15 mouse cellular contexts compared by ENCODE assay signal in genomic region chr12:69833982-69834604, GRCm38 (mm10). TPM values are rescaled to one million over a fixed set of nuclear protein-coding genes. Genes with fewer than 3 reads are reported as not detected.
DNase-seq lines count a peak whose midpoint lies in the region; ATAC-seq and TF ChIP-seq lines count a peak whose summit lies in the region.
"Had no signal": no experiment of that assay in that cellular context is flagged by ENCODE, and none has a peak within 500 bp of the region (broad histone marks: within the 10 kb centered on the region; RNA-seq: fewer than 3 reads in every experiment).

No protein-coding gene starts in this region.

- DNase-seq in adrenal gland, postnatal 14 days = peak; percentile 47
- DNase-seq in adrenal gland, postnatal 4 days (ENCODE audit: low spot score in 2 of 2) = no peak
- peak; percentile 22 for DNase-seq in layer of hippocampus, adult 9-11 months
- no peak for DNase-seq in layer of hippocampus, adult 9-10 months (ENCODE audit: low spot score)
- peak; percentile 74 for DNase-seq in 3T3-L1 (ENCODE audit: low read depth, low spot score)
- DNase-seq in brain, embryonic 14.5 days (ENCODE audit: low read depth) = peak; percentile 48
- no peak for DNase-seq in ovary, postnatal 36 days (ENCODE audit: low spot score)
- DNase-seq in forebrain, embryonic 14.5 days (ENCODE audit: low spot score) = no peak
- DNase-seq: cerebellum, adult 18-20 months; heart, adult 18-20 months; kidney, adult 11 months; kidney, postnatal 14 days; lung, postnatal 10 days had no signal

- no peak overlapping the region for H3K4me2 ChIP-seq in forebrain, embryonic 14.5 days (ENCODE audit: low read length)
- H3K4me2 ChIP-seq: hindbrain, embryonic 15.5 days had no signal

- TF ChIP-seq CTCF in brain, embryonic 14.5 days (IDR thresholded peaks at IDR 0.05; ENCODE audit: borderline replicate concordance, extremely low read depth, insufficient read depth, insufficient read length) = no peak

- TF ChIP-seq POLR2A in brain, embryonic 14.5 days (IDR thresholded peaks at IDR 0.05; ENCODE audit: borderline replicate concordance, extremely low read depth, insufficient read depth, insufficient read length, poor library complexity, severe bottlenecking) = no peak

- no peaks in the 10 kb centered on the region for H3K27me3 ChIP-seq in forebrain, embryonic 14.5 days (replicated peaks; ENCODE audit: control insufficient read depth, insufficient read depth, low read length)
- H3K27me3 ChIP-seq: hindbrain, embryonic 15.5 days had no signal

- H3K36me3 ChIP-seq in forebrain, embryonic 14.5 days (ENCODE audit: control insufficient read depth, insufficient read depth, low read length) = peaks cover 38% of the 10 kb centered on the region

- no peak for ATAC-seq in forebrain, embryonic 14.5 days

- H3K4me1 ChIP-seq in forebrain, embryonic 14.5 days (ENCODE audit: control insufficient read depth, insufficient read depth, low read length) = no peaks in the 10 kb centered on the region
- H3K4me1 ChIP-seq: hindbrain, embryonic 15.5 days had no signal

- H3K4me3 ChIP-seq in forebrain, embryonic 14.5 days (ENCODE audit: low read depth, low read length) = no peak overlapping the region
- H3K4me3 ChIP-seq: hindbrain, embryonic 15.5 days; myocyte had no signal

- no peaks in the 10 kb centered on the region for H3K9me3 ChIP-seq in forebrain, embryonic 14.5 days (replicated peaks; ENCODE audit: control insufficient read depth, low read length)
- H3K9me3 ChIP-seq: hindbrain, embryonic 15.5 days had no signal

- H3K9ac ChIP-seq in forebrain, embryonic 14.5 days (ENCODE audit: low read length) = no peak overlapping the region
- H3K9ac ChIP-seq: hindbrain, embryonic 15.5 days had no signal

- WGBS in forebrain, embryonic 14.5 days = 87% methylated on average over 12 of the region's 12 CpGs

- no peak overlapping the region for H3K27ac ChIP-seq in forebrain, embryonic 14.5 days (ENCODE audit: low read depth, low read length)
- H3K27ac ChIP-seq: hindbrain, embryonic 15.5 days had no signal

RNA-seq across cellular contexts. Expression of gene Cdkl1, which starts 43.0 kb away (rescaled TPM):
- total RNA-seq in adrenal gland, postnatal 14 days (2021) = 3.0 and 5.0 TPM in 2 replicates
- total RNA-seq in adrenal gland, postnatal 4 days (2021) = 10 to 100 TPM in 1 of 2 experiments, 1 to 10 TPM in 1; 6.5 to 23.4 TPM
- polyA plus RNA-seq in brain, embryonic 14.5 days (2012; rRNA removed) = 2.2 and 3.4 TPM in 2 replicates
- polyA plus RNA-seq in forebrain, embryonic 14.5 days (2014; fragmentation: Nextera tagmentation; extraction: Ambion mirVana) = 4.1 and 4.5 TPM in 2 replicates

RNA-seq across cellular contexts. Expression of gene Atl1, which starts 58.3 kb away (rescaled TPM):
- total RNA-seq in adrenal gland, postnatal 14 days (2021) = 5.4 and 11.5 TPM in 2 replicates
- 10 to 100 TPM; 13.7 to 14.3 TPM for total RNA-seq in adrenal gland, postnatal 4 days (2021)
- 47.7 and 75.7 TPM in 2 replicates for polyA plus RNA-seq in brain, embryonic 14.5 days (2012; rRNA removed)
- polyA plus RNA-seq in forebrain, embryonic 14.5 days (2014; fragmentation: Nextera tagmentation; extraction: Ambion mirVana) = 106 and 136 TPM in 2 replicates

RNA-seq across cellular contexts. Expression of gene Map4k5, which starts 58.9 kb away (rescaled TPM):
- 31.4 and 34.4 TPM in 2 replicates for total RNA-seq in adrenal gland, postnatal 14 days (2021)
- total RNA-seq in adrenal gland, postnatal 4 days (2021) = 10 to 100 TPM; 41.2 to 45.8 TPM
- polyA plus RNA-seq in brain, embryonic 14.5 days (2012; rRNA removed) = 20.4 and 25.7 TPM in 2 replicates
- 30.5 and 34.0 TPM in 2 replicates for polyA plus RNA-seq in forebrain, embryonic 14.5 days (2014; fragmentation: Nextera tagmentation; extraction: Ambion mirVana)

Comparison
In these comparisons a context has a peak if more than half of its experiments do, and no peak if none do; other contexts are left out.
1. DNase-seq: peak in adrenal gland, postnatal 14 days (single experiment), layer of hippocampus, adult 9-11 months (single experiment), 3T3-L1 (single experiment) and brain, embryonic 14.5 days (single experiment); none in adrenal gland, postnatal 4 days (0 of 2), layer of hippocampus, adult 9-10 months (single experiment), ovary, postnatal 36 days (single experiment) and forebrain, embryonic 14.5 days (single experiment).